Mouse (Mus musculus) forebrain, embryonic 15.5 days (tissue): Measurements from ENCODE around the gene Cacnb3. TPM values are rescaled to one million over a fixed set of nuclear protein-coding genes. Genes with fewer than 3 reads are reported as not detected.

Experiments used
- ATAC-seq: fragments of 200-750 bp; cut with Nextera tagmentation; replicated peaks from 2 replicates; pipeline ENCODE4 v1.8.0; 2017; ENCODE audit warnings: mild to moderate bottlenecking, moderate TSS enrichment, moderate library complexity
- H3K27ac ChIP-seq: fragments of 300-500 bp; sonication (generic); replicated peaks from 2 replicates; pipeline ENCODE4 v1.5.1; 2015; ENCODE audit warnings: mild to moderate bottlenecking, inconsistent platforms
- H3K27me3 ChIP-seq: fragments of 300-500 bp; sonication (generic); 2 replicates; pipeline ENCODE4 v1.6.1; 2015; ENCODE audit warnings: inconsistent platforms
- H3K36me3 ChIP-seq: fragments of 300-500 bp; sonication (generic); 2 replicates; pipeline ENCODE4 v1.6.1; 2015; ENCODE audit warnings: mild to moderate bottlenecking, inconsistent platforms
- H3K4me1 ChIP-seq: fragments of 300-500 bp; sonication (generic); 2 replicates; pipeline ENCODE4 v1.6.1; 2015; ENCODE audit warnings: inconsistent platforms
- H3K4me2 ChIP-seq: fragments of 300-500 bp; sonication (generic); replicated peaks from 2 replicates; pipeline ENCODE4 v1.6.1; 2015; ENCODE audit warnings: mild to moderate bottlenecking, inconsistent platforms
- H3K4me3 ChIP-seq: fragments of 300-500 bp; sonication (generic); 2 replicates; pipeline ENCODE4 v1.5.1; 2015; ENCODE audit warnings: mild to moderate bottlenecking, inconsistent platforms
- H3K9ac ChIP-seq: fragments of 300-500 bp; sonication (generic); replicated peaks from 2 replicates; pipeline ENCODE4 v1.6.1; 2015; ENCODE audit warnings: mild to moderate bottlenecking, inconsistent platforms
- H3K9me3 ChIP-seq: fragments of 300-500 bp; sonication (generic); 2 replicates; pipeline ENCODE4 v1.6.1; 2016; ENCODE audit warnings: inconsistent platforms
- WGBS: fragments of 180-500 bp; shearing (Covaris S2); methylation state at CpG from one replicate; pipeline ENCODE4 v1.1.7; 2015; ENCODE audit warnings: mixed read lengths; 5-methylcytosine and 5-hydroxymethylcytosine counted together
- polyA plus RNA-seq: library from polyadenylated mRNA; unstranded; fragments of >200 nt; fragmentation: Nextera tagmentation; extraction: Ambion mirVana; gene quantifications from 2 replicates; pipeline ENCODE4 v1.2.1, GENCODE M21; 2015

Gene Cacnb3
- polyA plus RNA-seq, 1 experiment from 2014 or later = 138 TPM

DNA sequence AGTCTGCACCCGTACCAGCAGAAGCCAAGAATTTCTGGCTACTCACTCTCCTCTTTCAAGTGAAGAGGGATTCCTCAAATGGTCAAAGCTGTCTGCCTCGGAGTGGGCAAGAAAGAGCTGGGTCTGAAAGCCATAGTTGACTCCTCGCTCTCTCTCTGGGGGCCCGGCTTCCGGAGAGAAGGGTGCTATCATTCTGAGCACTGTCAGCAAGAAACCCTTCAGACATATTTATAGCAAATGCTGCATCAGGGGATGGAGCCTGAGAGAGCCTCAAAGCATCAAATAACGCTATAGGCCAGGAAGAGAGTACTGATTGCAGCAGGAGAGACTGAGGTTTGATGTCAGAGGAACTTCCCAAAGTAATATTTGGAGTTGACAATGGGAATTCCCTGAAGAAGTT lies 1.2 kb upstream of the Cacnb3 start:
- no peak overlapping the region for H3K4me3 ChIP-seq
- 0 out of 2 replicates have a peak overlapping the region, but pooled peaks have one; percentile 1 for H3K9ac ChIP-seq
- peaks cover 40% of the 10 kb centered on the region for H3K4me1 ChIP-seq
- H3K27me3 ChIP-seq = peaks cover 11% of the 10 kb centered on the region; the same call in 1 of the 2 replicates
- H3K27ac ChIP-seq = no peak overlapping the region
- H3K36me3 ChIP-seq = no peaks in the 10 kb centered on the region
- WGBS = 60% methylated on average over 6 of the region's 6 CpGs
- H3K4me2 ChIP-seq = 0 out of 2 replicates have a peak overlapping the region, but pooled peaks have one; percentile 32
- ATAC-seq = no peak
- no peaks in the 10 kb centered on the region for H3K9me3 ChIP-seq

DNA sequence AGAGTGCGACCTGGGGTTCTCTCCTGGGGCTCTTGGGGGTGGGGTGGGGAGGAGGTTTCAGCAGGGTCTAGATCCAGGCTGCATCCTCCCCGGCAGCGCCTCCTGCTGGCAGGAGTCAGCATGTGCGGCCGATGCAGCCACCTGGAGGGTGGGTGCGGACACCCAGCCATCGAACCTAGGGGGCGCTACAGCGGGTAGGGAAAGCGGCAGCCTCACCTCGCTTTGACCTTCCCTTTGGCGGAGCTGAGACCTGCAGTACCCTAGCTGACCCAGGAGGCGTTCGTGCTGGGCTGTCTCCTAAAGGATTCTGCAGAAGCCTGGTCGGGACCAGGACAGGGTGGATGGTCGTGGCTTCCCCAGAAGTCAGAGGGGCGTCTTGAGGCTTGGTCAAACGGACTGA lies 853 bp downstream of the Cacnb3 start:
- Histone ChIP-seq H3K9me3 (no peaks in the 10 kb centered on the region), H3K27me3 (peaks cover 11% of the 10 kb centered on the region; the same call in 1 of the 2 replicates), H3K27ac (peak overlapping the region; percentile 98), H3K9ac (peak overlapping the region; percentile 91; the same call in 1 of the 2 replicates), H3K36me3 (no peaks in the 10 kb centered on the region), H3K4me1 (peaks cover 50% of the 10 kb centered on the region), H3K4me3 (peak overlapping the region; percentile 76), H3K4me2 (peak overlapping the region; percentile 86)
- 0 out of 2 replicates have a peak, but pooled peaks have one; percentile 3 for ATAC-seq
- WGBS = under 1% methylated on average over 18 of the region's 18 CpGs

DNA sequence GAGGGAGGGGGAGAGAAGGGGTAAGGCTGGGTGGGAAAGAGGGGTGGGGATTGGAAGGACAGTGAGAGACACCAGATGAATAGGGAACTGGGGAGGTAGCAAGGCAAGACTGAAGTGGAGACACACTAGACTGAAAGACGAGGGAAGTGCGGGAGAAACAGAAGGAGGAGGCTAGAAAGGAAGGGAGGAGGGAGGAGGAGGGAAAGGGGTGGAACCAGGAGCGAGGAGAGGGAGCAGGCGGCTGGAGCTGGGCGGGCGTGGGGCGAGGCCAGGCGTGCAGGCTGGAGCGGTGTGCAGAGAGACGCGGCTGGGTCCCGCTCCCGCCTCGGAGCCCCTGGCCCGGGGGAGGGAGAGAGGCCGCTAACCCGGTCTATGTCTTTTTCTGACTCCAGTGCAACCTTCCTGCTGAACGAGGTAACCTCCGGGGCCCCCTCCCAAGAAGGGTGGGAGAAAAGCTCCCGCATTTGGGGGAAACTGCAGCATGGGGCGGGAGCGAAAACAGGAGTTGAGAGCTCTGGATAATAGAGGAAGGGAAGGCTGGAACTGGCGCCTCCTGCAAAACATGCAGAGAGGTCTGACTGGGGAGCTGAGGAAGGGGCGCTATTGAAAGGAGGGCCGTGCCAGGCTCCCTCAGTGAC lies 1.6 kb downstream of the Cacnb3 start:
- ATAC-seq = peak; percentile 62
- Histone ChIP-seq H3K27ac (peak overlapping the region; percentile 98), H3K9ac (peak overlapping the region; percentile 91), H3K4me2 (peak overlapping the region; percentile 86), H3K36me3 (no peaks in the 10 kb centered on the region), H3K4me3 (peak overlapping the region; percentile 76), H3K4me1 (peaks cover 58% of the 10 kb centered on the region), H3K9me3 (no peaks in the 10 kb centered on the region), H3K27me3 (peaks cover 11% of the 10 kb centered on the region; the same call in 1 of the 2 replicates)
- 1% methylated on average over 25 of the region's 25 CpGs for WGBS

DNA sequence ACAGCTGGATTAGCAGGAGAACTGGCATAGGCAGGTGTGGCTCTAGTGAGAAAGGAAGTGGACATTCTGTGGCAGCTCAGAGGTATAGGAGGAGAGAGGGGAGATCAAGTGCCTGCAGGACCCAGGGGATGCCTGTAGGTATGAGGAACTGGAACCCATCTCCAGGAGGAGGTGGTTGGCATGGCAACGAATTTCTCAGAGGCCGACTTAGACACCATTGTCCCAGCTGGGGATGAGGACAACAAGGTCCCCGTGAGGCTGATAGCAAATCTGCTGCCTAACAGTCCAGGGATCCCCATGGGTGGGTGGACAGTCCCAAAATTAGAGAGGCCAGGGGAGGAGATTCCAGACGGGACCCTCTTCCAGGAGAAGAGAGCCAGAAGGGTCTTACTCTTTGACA lies 2.3 kb downstream of the Cacnb3 start:
- Histone ChIP-seq H3K4me3 (peak overlapping the region; percentile 76), H3K9me3 (no peaks in the 10 kb centered on the region), H3K9ac (peak overlapping the region; percentile 91), H3K36me3 (peaks cover 3% of the 10 kb centered on the region; the same call in 1 of the 2 replicates), H3K4me2 (peak overlapping the region; percentile 86), H3K27me3 (peaks cover 11% of the 10 kb centered on the region; the same call in 1 of the 2 replicates), H3K4me1 (peaks cover 64% of the 10 kb centered on the region), H3K27ac (peak overlapping the region; percentile 98)
- no peak for ATAC-seq
- WGBS = 2% methylated on average over 4 of the region's 4 CpGs

DNA sequence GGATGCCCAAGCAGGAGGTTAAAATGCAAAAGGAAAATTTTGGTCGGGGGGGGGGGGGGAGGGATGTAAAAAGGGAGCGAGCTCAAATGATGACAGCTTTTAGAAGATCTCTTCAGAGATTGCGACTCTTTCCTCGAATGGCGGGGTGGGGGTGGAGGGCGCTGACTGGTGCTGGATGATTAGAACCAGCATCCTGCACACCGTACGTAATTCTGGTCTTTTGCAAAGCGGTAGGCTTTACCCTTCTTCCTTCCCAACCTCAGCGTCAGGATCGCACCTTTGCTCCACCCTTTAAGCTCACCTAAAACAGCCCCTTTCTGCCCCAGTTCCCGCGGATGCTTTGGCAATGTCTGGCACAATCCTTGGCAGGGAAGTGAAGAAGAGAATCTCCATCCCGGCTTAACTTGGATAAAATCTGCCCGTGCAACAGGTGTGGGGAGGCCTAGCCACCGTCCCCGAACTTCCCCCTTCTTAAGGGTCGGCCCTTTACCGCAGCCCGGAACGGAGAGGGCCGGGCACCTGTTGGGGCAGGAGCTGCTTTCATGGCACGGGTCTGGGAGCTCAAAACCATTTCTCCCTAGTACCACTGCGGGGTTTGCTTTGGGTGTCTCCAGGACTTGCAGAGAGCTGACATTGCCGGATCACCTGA lies 3.3 kb downstream of the Cacnb3 start:
- Histone ChIP-seq H3K9ac (peak overlapping the region; percentile 91), H3K4me2 (peak overlapping the region; percentile 86), H3K9me3 (no peaks in the 10 kb centered on the region), H3K27me3 (peaks cover 9% of the 10 kb centered on the region; the same call in 1 of the 2 replicates), H3K4me3 (peak overlapping the region; percentile 76), H3K36me3 (peaks cover 3% of the 10 kb centered on the region; the same call in 1 of the 2 replicates), H3K27ac (peak overlapping the region; percentile 98), H3K4me1 (peaks cover 57% of the 10 kb centered on the region)
- peak; percentile 12; the same call in 1 of the 2 replicates for ATAC-seq
- WGBS = under 1% methylated on average over 25 of the region's 25 CpGs

DNA sequence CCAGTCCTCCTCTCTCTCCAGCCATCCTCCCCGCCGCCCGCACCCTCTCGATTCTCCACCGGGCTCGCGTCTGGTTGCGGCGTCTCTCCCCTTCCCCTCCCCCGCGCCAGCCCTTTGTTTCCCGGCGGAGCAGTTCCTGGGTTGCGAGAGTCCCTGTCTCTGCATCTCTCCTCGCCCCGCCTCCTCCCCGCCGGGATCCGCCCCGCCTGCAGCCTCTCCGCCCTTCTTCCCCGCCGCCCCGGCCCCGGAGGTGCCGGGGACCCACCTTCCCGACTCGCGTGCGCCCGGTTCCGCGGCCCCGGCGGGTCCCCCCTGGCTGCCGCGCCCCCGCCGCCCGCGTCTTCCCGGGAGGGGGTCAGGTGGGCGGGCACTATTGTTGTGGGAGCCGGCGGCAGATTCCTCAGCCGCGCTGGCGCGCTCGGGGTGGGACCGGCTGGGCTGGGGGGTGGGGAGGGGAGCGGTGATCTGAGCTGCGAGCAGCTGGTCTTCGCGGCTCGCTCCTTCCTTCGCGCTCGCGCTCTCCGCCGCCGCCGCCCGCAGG lies 4.0 kb downstream of the Cacnb3 start:
- H3K27me3 ChIP-seq = peaks cover 3% of the 10 kb centered on the region; the same call in 1 of the 2 replicates
- H3K9me3 ChIP-seq = no peaks in the 10 kb centered on the region
- peaks cover 54% of the 10 kb centered on the region for H3K4me1 ChIP-seq
- peak overlapping the region; percentile 91 for H3K9ac ChIP-seq
- under 1% methylated on average over 51 of the region's 65 CpGs for WGBS
- peak overlapping the region; percentile 86 for H3K4me2 ChIP-seq
- H3K27ac ChIP-seq = peak overlapping the region; percentile 98
- peaks cover 8% of the 10 kb centered on the region for H3K36me3 ChIP-seq
- peak overlapping the region; percentile 76 for H3K4me3 ChIP-seq
- ATAC-seq = peak; percentile 76

DNA sequence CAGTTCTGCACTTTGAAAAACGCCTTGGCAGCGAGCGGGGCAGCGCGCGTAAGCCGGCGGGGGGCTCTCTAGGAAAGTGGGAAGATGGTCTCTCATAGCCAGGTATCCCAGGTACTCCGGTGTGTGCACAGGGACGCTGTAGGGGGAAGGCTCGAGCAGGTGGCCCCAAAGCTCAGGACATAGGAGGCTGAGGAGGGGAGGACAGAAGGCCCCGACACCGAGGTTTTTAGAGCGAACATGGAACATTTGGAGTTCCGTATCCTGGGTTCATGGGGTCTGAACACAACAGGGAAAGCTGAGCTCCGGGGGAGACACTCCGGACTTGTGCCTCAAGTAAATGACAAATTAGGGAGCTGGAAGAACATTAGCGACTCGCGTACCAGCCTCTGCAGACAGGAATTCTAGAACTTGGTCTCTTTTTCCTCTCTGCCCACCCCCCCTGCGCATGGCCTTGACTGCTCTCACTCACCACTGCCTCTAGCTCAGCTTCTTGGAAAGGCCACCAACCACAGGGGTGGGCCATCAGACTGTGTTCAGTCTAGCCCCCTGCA lies 4.7 kb downstream of the Cacnb3 start:
- ATAC-seq = no peak; the same call in 1 of the 2 replicates
- H3K36me3 ChIP-seq = peaks cover 15% of the 10 kb centered on the region

DNA sequence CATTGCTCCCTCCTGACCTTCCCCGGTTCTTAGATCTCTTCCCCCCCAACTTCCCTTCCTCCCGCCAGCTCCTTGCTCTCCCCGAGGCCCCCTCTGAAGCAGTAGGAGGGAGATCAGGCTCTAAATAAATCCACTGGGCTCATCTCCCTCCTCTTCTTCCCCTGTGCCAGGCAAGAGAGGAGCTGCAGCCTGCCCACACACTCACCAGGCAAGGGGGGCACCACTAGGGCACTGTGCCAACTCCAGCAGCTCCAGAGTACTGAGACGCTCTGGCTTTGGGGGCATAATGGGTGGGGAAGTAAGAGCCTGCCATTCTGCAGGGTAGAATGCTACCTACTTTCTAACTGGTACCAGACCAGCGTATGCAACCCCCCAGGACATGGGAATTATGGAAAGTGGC lies 5.9 kb downstream of the Cacnb3 start:
- peak overlapping the region; percentile 86 for H3K4me2 ChIP-seq
- peak overlapping the region; percentile 91 for H3K9ac ChIP-seq
- H3K36me3 ChIP-seq = peaks cover 27% of the 10 kb centered on the region
- H3K4me1 ChIP-seq = peaks cover 49% of the 10 kb centered on the region
- no peaks in the 10 kb centered on the region for H3K9me3 ChIP-seq
- no peak for ATAC-seq
- WGBS = 17% methylated on average over 5 of the region's 5 CpGs
- H3K4me3 ChIP-seq = peak overlapping the region; percentile 76
- H3K27ac ChIP-seq = peak overlapping the region; percentile 21; the same call in 1 of the 2 replicates
- H3K27me3 ChIP-seq = no peaks in the 10 kb centered on the region; the same call in 1 of the 2 replicates

More for the DNA sequence above, 4.7 kb downstream of the Cacnb3 start:
- Histone ChIP-seq H3K27me3 (no peaks in the 10 kb centered on the region; the same call in 1 of the 2 replicates), H3K4me2 (peak overlapping the region; percentile 86), H3K4me3 (peak overlapping the region; percentile 76), H3K27ac (peak overlapping the region; percentile 98), H3K9ac (peak overlapping the region; percentile 91), H3K9me3 (no peaks in the 10 kb centered on the region), H3K4me1 (peaks cover 54% of the 10 kb centered on the region)
- 2% methylated on average over 21 of the region's 21 CpGs for WGBS

DNA sequence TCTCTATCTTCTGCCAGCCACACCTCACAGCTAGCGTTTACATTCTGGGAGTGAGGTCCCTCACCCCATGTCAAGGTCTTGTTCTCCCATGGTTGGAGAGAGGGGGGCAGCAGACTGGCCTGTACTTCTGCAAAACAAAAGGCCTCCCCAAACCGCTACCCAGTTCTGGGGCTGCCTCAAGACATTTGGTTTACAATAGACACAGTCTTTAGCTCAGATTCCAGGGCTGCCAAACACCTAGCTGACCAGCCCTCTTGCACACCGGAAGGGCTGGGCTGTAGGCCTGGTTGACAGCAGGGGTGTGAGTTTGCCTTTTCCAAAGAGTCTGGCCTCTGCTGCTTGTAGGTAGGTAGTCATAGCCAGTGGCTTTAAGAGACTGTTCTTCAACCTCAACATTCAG lies 6.5 kb downstream of the Cacnb3 start:
- ATAC-seq = no peak
- H3K27ac ChIP-seq = no peak overlapping the region
- H3K27me3 ChIP-seq = no peaks in the 10 kb centered on the region
- H3K4me2 ChIP-seq = peak overlapping the region; percentile 86
- H3K9me3 ChIP-seq = no peaks in the 10 kb centered on the region
- H3K36me3 ChIP-seq = peaks cover 33% of the 10 kb centered on the region
- H3K4me1 ChIP-seq = peaks cover 43% of the 10 kb centered on the region
- peak overlapping the region; percentile 76 for H3K4me3 ChIP-seq
- WGBS = 36% methylated on average over 3 of the region's 3 CpGs
- H3K9ac ChIP-seq = peak overlapping the region; percentile 91; the same call in 1 of the 2 replicates

DNA sequence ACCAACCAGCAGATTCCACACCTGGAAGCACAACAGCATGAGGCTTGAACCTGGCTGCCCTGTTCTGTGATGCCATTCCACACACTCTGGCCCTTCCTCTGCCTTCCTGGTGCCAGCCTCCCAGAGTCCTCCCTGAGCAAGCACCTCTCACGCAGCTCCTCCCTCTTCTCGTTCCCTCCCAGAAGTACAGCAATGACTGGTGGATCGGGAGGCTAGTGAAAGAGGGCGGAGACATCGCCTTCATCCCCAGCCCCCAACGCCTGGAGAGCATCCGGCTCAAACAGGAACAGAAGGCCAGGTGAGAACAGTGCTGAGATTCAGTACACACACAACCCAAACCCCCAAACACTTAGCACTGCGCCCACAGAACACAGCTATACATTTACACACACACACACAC lies 9.5 kb downstream of the Cacnb3 start:
- peaks cover 25% of the 10 kb centered on the region for H3K4me1 ChIP-seq
- no peak overlapping the region for H3K9ac ChIP-seq
- H3K27me3 ChIP-seq = no peaks in the 10 kb centered on the region
- no peak overlapping the region for H3K4me2 ChIP-seq
- no peak overlapping the region for H3K27ac ChIP-seq
- ATAC-seq = no peak
- no peak overlapping the region for H3K4me3 ChIP-seq
- no peaks in the 10 kb centered on the region for H3K9me3 ChIP-seq
- 34% methylated on average over 8 of the region's 8 CpGs for WGBS
- H3K36me3 ChIP-seq = peaks cover 60% of the 10 kb centered on the region

DNA sequence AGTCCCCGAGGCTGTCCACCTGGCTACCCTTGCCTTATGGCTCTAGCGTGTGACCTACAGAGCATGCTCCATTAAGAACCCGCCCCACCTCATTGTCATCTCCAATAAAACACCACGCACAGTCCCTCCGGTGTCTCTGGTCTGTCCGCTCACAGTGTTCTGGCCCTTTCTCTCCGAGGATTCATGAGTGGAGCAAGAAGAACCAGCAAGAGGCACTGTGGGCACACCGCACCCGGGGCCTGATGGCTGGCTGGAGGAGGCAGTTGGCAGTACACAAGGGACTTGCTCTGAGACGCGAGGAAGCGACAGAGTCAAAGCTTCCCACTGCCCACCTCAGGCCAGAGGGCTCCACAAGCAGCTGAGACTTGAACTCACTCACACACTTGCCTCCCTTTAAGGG lies 13.8 kb downstream of the Cacnb3 start:
- no peak overlapping the region for H3K27ac ChIP-seq

More for the DNA sequence above, 13.8 kb downstream of the Cacnb3 start:
- H3K36me3 ChIP-seq = peaks cover 94% of the 10 kb centered on the region
- H3K27me3 ChIP-seq = no peaks in the 10 kb centered on the region
- no peak overlapping the region for H3K4me3 ChIP-seq
- whole genome bisulfite sequencing = 87% methylated on average over 12 of the region's 12 CpGs
- no peak for ATAC-seq
- no peaks in the 10 kb centered on the region for H3K4me1 ChIP-seq
- H3K9ac ChIP-seq = no peak overlapping the region
- H3K4me2 ChIP-seq = no peak overlapping the region
- no peaks in the 10 kb centered on the region for H3K9me3 ChIP-seq
